Mouse (Mus musculus): ENCODE measurements around the gene Thbs3.

DNA sequence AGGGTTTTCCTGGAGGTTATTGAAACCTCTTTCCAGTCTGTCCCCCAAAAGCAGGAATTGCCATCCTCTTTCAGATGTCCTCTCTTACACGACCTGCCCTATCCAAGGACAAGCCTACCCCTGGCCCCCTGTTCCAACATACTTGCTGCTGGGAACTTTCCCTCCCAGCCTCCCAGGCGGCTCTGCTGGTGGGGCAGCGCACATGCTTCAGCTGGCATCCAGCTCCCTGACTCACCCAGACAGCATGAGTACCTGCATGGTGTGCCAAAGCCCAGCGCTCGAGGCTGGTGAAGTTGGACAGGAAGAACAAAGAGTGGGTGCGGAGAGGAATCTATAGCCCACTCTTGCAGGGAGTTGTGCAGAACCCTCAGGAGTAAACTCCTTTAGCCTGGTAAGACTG is 55.9 kb downstream of the Thbs3 start:
- TF ChIP-seq CTCF (IDR thresholded peaks at IDR 0.05) = no peak
- no peak for TF ChIP-seq EP300 (IDR thresholded peaks at IDR 0.05)
